Mouse (Mus musculus) heart, postnatal 0 days (tissue): ENCODE data around the gene Arhgef28.

Source experiments
- CTCF ChIP-seq: IDR thresholded peaks from 2 replicates; pipeline ENCODE4 v1.5.1; 2016; ENCODE audit warnings: antibody characterized with exemption, control low read depth, low read depth
- EP300 ChIP-seq: IDR thresholded peaks from 2 replicates; pipeline ENCODE4 v1.6.1; 2016; ENCODE audit warnings: antibody characterized with exemption, low read depth

DNA sequence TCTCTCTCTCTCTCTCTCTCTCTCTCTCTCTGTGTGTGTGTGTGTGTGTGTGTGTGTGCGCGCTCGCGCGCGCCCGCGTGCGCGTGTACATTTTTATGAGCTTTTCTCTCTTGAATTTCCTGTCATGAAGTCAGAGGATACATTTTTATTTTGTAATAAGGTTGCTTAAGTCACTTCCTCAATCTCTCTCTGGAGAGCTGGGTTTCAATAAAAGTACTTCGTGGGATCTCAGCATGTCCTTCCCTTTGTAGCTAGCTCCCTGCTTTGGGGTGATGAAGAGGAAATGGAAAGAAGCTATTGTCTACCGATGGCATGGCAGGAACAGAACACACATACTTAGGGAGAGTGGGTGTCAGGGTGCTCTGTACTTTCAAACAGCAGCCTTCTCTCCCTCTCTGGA is 336.8 kb downstream of the Arhgef28 start:
- TF ChIP-seq CTCF = no peak
- no peak for TF ChIP-seq EP300
